Mouse (Mus musculus) splenic B cell, adult 2 months (primary cell): ENCODE measurements at regions not wholly inside any gene's neighbourhood (a gene's known extent, or its start where the extent isn't known, plus 50 kb on each side); places are given as distances from the start of the nearest gene placed in this dataset.

Experiments
- DNase-seq: peaks from one replicate; pipeline ENCODE4 v3.0.0-alpha.2; 2011; ENCODE audit warnings: low read depth, low spot score
- H3K27me3 ChIP-seq: 2 replicates; pipeline ENCODE4 v1.6.1; 2012; ENCODE audit warnings: mild to moderate bottlenecking, low read length, moderate library complexity, mixed read lengths; ENCODE audit not compliant: control insufficient read depth, poor library complexity, insufficient read depth, severe bottlenecking
- H3K36me3 ChIP-seq: 2 replicates; pipeline ENCODE4 v1.6.1; 2012; ENCODE audit warnings: mild to moderate bottlenecking, low read length, moderate library complexity, mixed read lengths; ENCODE audit not compliant: control insufficient read depth, poor library complexity, insufficient read depth, severe bottlenecking

DNA sequence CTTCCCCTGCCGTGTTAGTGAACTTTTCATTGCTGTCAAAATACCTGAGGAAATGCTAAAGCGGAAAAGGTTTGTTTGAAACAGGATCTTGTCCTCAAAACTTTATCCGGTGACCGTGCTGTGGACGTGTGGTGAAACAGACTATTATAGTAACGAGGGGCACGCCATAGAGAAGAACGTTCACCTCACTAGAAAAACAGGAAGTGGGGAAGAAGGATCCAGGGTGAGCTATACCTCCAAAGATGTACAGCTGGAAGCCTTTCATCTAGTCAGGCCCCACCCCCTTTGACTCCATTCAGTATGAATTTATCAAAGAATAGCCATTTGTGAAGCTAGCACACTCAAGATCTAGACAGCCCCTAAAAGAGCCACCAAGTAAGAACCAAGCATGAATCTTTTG, 135.5 kb upstream of the Dyrk2 start:
- peak; percentile 9 for DNase-seq
- Histone ChIP-seq H3K27me3 (no peaks in the 10 kb centered on the region), H3K36me3 (no peaks in the 10 kb centered on the region)

DNA sequence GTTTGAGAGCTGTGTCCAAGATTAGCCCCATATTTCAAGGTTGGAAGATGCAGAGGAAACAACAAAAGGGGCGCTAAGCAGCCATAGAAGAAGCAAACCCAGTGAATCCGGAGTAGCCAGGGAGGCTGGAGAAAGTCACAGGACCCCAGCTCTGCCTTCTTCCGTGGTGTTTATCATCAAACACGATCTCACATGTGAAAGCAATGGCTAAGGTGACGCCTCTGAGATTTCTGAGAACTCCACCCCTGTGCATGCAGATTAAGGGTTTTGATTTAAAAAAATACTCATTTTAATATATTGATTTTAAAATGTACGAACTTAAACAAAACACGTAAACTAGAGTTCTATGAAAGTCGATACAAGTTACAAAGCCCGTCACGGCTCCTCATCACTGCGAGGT, 134.4 kb upstream of the Dyrk2 start:
- H3K36me3 ChIP-seq = no peaks in the 10 kb centered on the region
- H3K27me3 ChIP-seq = no peaks in the 10 kb centered on the region
- DNase-seq = no peak

DNA sequence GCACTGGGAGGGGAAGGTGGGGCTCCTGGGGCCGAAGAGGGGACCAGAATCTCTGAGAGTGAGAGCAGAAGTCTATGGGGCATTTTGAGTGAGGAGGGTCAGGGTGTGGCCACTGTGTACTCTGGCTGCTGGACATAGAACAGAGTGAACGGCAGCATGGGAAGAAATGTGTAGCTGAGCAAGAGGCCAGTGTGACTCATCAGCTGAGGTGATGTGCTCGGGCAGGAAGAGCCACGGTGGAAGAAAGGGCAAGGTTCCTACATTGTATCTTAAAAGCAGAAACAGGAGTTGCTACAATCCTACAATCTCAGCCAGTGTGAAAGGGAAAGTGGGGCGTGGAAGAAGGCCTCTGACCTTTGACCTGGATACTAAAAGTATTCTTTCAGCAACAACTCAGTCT, 133.8 kb upstream of the Dyrk2 start:
- Histone ChIP-seq H3K27me3 (no peaks in the 10 kb centered on the region), H3K36me3 (no peaks in the 10 kb centered on the region)
- DNase-seq = no peak

DNA sequence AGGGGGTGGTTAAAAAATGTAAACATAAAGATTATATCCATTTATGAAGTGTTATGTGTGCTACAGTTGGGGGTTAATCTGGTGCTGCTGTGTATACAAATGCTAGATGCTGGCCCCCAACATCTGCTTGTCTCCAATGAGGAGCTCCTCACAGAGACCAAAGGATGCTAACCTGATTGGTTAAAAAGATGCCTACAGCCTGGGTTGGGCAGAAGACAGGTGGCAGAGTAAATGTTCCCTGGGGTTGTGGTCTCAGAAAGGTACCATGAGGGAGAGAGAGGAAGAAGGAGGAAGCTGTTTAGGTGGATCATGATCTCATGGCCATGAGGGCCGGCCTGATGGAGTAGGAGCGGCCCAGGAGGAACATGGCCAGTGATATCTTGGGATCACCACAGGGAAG, 133.0 kb upstream of the Dyrk2 start:
- no peak for DNase-seq
- Histone ChIP-seq H3K27me3 (no peaks in the 10 kb centered on the region), H3K36me3 (no peaks in the 10 kb centered on the region)

DNA sequence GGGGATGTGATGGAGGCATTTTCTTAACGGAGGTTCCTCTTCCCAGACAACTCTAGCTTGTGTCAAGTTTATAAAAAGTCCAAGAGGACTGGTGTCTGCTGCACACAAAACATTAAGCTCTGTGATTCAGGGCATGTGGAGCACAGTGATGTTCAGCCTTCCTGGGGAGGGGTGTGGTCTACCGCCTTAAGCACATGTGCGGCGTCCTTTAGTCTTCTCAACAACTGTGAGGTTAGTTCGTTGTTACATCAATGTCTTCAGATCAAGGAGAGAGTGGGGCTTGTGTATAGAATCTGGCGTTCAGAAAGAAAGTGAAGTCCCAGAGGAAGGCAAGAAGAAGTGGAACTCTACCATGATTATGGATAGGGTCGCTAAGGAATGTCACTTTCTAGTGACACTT, 131.9 kb upstream of the Dyrk2 start:
- no peaks in the 10 kb centered on the region for H3K36me3 ChIP-seq
- DNase-seq = no peak
- H3K27me3 ChIP-seq = no peaks in the 10 kb centered on the region

DNA sequence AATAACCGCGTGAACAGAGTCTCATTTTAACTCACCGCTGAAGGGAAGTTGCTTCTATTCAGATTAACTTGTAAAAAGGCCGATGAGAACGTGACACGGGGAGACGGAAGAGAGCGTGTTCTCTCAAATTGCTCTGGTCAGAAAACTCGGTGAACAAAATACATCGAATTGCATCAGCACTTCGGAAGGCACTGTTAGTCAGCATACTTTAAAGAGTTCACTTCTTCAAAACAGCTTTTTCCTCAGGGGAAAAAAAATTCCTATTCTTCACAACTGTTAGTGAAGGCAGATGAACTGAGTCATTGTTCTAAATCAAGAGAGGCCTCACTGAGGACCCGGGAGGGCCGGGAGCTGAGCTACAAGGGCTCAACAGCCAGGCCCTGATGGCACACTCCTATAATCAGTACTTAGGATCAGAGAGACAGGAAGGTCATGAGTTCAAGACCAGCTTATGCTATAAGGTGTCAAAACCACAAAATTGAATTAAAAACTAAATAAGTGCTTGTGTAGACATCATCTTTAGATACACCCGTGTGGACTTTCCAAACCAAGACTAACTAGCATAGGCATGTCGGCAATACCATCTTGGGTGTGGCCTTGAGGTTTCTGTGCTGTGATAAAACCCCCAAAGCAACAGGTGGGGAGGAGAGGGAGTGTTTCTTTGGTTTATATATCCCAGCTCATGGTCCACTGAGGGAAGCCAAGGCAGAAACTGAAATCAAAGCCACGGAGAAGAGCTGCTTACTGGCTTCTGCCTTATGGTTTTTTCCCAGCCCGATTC, 131.2 kb upstream of the Dyrk2 start:
- no peaks in the 10 kb centered on the region for H3K27me3 ChIP-seq
- H3K36me3 ChIP-seq = no peaks in the 10 kb centered on the region
- DNase-seq = no peak

DNA sequence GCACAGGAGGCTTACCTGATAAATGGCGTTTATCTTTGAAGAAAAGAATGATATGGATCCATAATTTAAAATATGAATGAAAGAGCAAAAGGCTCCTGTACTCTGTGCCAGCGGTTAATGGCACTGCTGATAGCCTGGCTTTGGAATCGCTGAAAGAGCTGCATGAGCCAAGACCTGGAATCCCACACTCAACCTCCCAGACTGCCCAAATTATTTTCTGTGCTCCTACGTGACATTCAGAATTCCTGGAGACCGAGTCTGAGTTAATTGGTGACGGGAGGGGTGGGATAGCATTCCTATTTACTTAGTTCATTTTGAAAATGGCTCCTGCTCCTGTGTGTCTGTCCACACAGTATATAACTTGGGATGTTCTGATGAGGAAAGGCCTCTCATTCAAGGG, 129.0 kb upstream of the Dyrk2 start:
- no peaks in the 10 kb centered on the region for H3K27me3 ChIP-seq
- no peaks in the 10 kb centered on the region for H3K36me3 ChIP-seq
- DNase-seq = no peak

DNA sequence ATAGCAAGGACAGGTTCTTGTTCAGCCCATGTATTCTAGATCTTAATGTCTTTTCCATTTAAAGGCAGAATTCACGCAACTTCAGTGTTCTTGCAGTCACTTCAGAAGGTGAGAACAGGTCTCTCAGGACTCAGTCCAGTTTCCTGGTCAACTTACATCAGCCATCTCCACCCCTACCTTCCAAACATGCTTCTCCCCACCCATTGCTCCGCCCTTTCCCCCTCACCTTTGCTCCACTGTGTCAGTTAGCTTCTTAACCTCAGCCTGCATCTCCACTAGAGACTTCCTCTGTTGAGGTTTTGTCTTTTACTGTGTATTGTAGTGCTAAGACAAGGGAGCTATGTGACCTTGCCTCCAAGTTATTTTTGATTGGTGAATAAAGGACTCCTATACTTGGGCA, 127.0 kb upstream of the Dyrk2 start:
- no peaks in the 10 kb centered on the region for H3K27me3 ChIP-seq
- DNase-seq = no peak
- H3K36me3 ChIP-seq = no peaks in the 10 kb centered on the region; the same call in 1 of the 2 replicates

DNA sequence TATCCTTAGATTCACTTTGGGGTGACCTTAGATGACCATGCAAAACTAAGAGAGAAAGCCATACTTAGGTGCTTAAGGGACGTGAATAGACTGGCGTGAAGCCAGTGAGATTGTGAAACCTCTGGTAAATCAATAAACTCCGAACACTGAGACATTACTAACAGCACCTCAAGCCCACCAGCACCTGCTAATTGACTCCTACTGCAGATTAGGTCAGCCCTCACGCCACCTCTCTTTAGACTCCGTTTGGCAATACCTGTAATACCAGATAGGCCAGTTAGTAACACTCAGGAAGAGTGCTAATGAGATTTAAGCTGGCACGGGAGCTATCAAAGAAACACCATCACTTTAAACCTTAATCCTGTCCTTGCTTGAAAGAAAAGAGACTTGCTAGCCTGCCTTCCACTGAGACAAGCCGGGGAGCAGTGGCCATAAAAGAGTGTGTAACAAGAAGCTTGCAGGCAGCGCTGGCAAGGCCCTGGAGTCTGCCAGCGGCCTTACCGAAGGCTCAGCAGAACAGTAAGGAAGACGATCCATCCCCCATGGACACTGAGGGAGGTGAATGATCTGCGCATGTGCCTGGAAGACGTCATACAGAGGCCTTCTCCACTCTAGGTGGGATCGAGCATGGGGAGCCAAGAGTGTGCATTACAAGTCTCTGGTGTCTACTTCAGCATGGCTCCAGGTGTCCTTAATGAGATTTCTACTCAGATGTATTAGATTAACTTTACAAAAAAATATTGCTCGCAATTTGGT, 124.0 kb upstream of the Dyrk2 start:
- DNase-seq = no peak
- Histone ChIP-seq H3K36me3 (no peaks in the 10 kb centered on the region; the same call in 1 of the 2 replicates), H3K27me3 (no peaks in the 10 kb centered on the region)

DNA sequence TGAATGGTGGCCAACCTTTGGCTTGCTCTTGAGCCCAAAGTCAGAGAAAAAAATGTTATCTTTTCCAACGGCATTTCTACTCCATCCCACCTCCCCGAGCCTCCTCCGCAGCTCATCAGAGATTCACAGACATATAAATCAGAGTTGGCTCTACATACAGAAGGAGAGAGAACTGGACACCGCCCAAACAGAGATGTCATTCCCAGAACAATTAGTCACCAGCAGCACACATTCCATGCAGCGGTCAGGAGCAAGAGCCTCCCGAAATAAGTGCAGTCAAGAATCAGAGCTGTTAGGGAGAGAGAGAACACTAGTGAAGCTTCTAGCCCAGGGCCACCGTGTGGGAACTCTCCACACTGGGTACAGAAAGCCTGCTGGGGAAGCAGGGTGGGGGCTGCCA, 121.2 kb upstream of the Dyrk2 start:
- no peak for DNase-seq
- H3K36me3 ChIP-seq = no peaks in the 10 kb centered on the region; the same call in 1 of the 2 replicates

DNA sequence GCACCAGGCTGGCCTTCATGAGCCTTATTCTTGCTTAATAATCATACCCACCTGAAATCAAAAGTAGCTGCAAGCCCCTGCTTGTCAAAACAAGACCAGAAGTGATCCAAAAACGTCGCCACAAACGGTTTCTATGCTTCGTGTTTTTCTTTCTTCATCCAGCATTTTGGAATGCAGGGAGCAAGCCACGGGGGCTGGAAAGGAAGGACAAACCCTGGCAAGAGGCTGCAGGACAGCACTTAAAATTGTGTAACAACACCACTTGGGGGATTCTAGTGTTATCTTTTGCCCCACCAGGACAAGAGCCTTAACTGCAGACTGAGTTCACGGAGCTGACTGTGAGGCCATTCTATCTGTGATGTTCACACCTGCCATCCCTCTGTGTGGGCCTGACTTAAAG, 120.5 kb upstream of the Dyrk2 start:
- no peak for DNase-seq
- no peaks in the 10 kb centered on the region; the same call in 1 of the 2 replicates for H3K36me3 ChIP-seq
- H3K27me3 ChIP-seq = no peaks in the 10 kb centered on the region

More for the DNA sequence above, 121.2 kb upstream of the Dyrk2 start:
- no peaks in the 10 kb centered on the region for H3K27me3 ChIP-seq

DNA sequence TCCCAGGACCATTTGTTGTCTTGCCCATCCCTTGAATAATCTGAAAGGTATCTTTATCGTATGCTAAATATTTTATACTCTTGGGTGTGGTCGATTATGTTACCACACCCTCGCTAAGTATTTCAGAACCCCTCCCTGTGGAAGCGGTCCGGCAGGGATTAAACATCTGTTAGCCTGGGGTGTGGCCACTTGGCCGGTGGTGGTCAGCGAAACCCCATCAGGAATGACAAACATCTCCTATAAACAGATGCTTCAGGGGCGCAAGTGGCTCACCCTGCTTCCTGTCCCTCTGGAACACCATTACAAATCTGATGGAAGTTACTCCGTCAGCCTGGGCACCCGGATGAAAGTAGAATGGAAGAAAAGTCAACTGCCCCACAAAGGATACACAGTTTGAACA, 119.8 kb upstream of the Dyrk2 start:
- H3K36me3 ChIP-seq = no peaks in the 10 kb centered on the region; the same call in 1 of the 2 replicates
- no peak for DNase-seq
- no peaks in the 10 kb centered on the region for H3K27me3 ChIP-seq

DNA sequence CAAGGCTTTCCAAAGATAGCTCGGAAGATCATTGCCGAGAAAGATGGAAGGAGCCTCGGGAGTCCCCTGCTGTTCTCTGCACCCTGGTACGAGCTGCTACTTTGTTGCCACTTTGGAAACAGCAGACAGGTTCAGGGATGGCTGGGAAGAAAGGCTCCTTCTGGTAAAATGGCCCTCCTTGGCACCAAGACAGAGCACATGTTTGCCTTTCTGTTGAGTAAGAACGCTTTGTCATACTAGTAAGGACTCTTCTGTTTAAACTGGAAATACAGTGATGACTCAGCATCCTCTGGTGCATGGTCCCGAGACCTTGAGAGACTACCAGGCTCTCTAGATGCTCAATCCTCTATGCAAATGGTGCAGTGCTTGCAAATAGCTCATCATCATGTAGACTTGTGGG, 118.2 kb upstream of the Dyrk2 start:
- DNase-seq = no peak
- H3K36me3 ChIP-seq = no peaks in the 10 kb centered on the region; the same call in 1 of the 2 replicates
- H3K27me3 ChIP-seq = no peaks in the 10 kb centered on the region

DNA sequence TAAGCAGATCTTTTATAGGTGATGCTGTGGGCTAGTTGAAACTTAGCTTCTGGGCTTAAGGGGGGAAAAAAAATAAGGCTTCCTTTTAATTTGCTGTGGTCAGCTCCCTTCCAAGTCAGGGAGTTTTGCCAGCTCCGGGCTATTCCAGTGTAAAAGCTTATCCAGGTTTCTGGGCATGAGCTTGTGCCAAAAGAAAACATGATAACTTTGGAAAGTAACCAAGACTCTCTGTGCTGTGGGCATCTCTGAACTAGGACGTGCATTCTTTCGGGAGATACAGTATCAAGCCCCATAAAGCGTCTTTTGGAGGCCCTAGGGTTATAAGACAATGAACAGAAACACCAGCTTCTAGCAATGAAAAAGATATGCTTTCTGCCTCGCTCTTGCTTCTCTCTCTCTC, 114.6 kb upstream of the Dyrk2 start:
- Histone ChIP-seq H3K27me3 (no peaks in the 10 kb centered on the region), H3K36me3 (no peaks in the 10 kb centered on the region)
- no peak for DNase-seq

DNA sequence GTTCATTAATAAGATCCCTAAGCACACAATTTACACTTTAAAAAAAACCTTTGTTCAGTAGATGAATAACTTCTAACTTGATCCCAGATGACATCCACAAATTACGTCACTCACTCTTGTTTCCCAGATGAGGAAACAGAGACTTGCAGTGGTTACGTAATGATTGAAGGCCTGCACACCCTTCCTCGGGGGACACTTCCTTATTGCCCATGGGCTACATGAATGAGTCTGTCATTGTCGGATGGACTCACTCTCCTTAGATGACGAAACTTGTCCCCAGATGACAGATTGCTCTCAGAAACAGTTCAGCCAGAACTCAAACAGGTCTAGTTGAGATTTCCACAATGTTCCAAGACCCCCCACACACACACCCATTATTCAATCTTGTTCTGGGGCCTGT, 111.4 kb upstream of the Dyrk2 start:
- Histone ChIP-seq H3K27me3 (no peaks in the 10 kb centered on the region), H3K36me3 (no peaks in the 10 kb centered on the region)
- DNase-seq = no peak
